Mouse (Mus musculus): ENCODE data around the gene Lat. TPM values are rescaled to one million over a fixed set of nuclear protein-coding genes. Genes with fewer than 3 reads are reported as not detected.
"Not testable (repeated sequence)": the region's sequence is repeated elsewhere in the genome, so short reads cannot be mapped to it uniquely, and the experiment has no call there.

Lat gene
- polyA plus RNA-seq (2015; fragmentation: Nextera tagmentation; extraction: Ambion mirVana): 0.51 and 2.0 TPM in 2 replicates

GRCm38 (mm10) chr7:126369393-126369792 lies at the start of gene Lat:
Gene Lat, minus strand, starts transcription at chr7:126369570.
- H3K4me1 ChIP-seq (ENCODE audit: control insufficient read depth, insufficient read depth, low read length): no peaks in the 10 kb centered on the region
- H3K9me3 ChIP-seq (replicated peaks; ENCODE audit: control insufficient read depth, low read length): no peaks in the 10 kb centered on the region
- H3K36me3 ChIP-seq (ENCODE audit: control insufficient read depth, insufficient read depth, low read length): no peaks in the 10 kb centered on the region
- H3K9ac ChIP-seq (ENCODE audit: low read length): no peak within 1 kb of the TSS
- ATAC-seq (ENCODE audit: insufficient read depth, low FRiP score): no peak
- no peak within 1 kb of the TSS for H3K4me3 ChIP-seq (replicated peaks; ENCODE audit: low read length)
- WGBS: 67% methylated on average over 13 of the region's 13 CpGs
- H3K27me3 ChIP-seq (ENCODE audit: control insufficient read depth, insufficient read depth, low read length): no peaks in the 10 kb centered on the region
- no peak within 1 kb of the TSS for H3K4me2 ChIP-seq (ENCODE audit: low read depth, low read length)
- H3K27ac ChIP-seq (ENCODE audit: low read length): no peak within 1 kb of the TSS

DNA sequence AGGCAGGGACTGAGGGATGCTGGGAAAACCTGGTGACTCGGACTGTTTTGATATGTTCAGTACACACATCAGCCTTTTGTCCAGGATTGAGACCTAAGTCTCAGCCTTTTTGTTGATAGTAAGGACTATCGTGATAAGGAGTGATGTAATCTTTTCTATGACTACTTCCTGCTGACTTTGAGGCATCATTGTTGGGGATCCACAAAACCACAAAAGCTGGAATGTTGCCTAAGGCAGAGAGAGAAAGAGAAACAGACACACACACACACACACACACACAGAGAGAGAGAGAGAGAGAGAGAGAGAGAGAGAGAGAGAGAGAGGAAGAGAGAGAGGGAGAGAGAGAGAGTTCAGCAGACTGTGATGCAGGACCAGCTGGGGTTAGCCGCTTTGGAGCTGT lies 49.1 kb upstream of the Lat start:
- Histone ChIP-seq H3K9ac (ENCODE audit: low read length) (no peak overlapping the region), H3K9me3 (replicated peaks; ENCODE audit: control insufficient read depth, low read length) (no peaks in the 10 kb centered on the region), H3K4me1 (ENCODE audit: control insufficient read depth, insufficient read depth, low read length) (no peaks in the 10 kb centered on the region), H3K27me3 (ENCODE audit: control insufficient read depth, insufficient read depth, low read length) (no peaks in the 10 kb centered on the region), H3K27ac (ENCODE audit: low read length) (no peak overlapping the region), H3K36me3 (ENCODE audit: control insufficient read depth, insufficient read depth, low read length) (no peaks in the 10 kb centered on the region), H3K4me2 (ENCODE audit: low read depth, low read length) (no peak overlapping the region), H3K4me3 (replicated peaks; ENCODE audit: low read length) (no peak overlapping the region)
- ATAC-seq (ENCODE audit: insufficient read depth, low FRiP score): no peak
- 38% methylated on average over 3 of the region's 3 CpGs for WGBS

- Histone ChIP-seq H3K9ac (ENCODE audit: low read length) (no peak overlapping the region), H3K36me3 (ENCODE audit: control insufficient read depth, insufficient read depth, low read length) (no peaks in the 10 kb centered on the region), H3K27ac (ENCODE audit: low read length) (no peak overlapping the region), H3K9me3 (replicated peaks; ENCODE audit: control insufficient read depth, low read length) (no peaks in the 10 kb centered on the region), H3K4me1 (ENCODE audit: control insufficient read depth, insufficient read depth, low read length) (no peaks in the 10 kb centered on the region), H3K4me3 (replicated peaks; ENCODE audit: low read length) (no peak overlapping the region), H3K27me3 (ENCODE audit: control insufficient read depth, insufficient read depth, low read length) (no peaks in the 10 kb centered on the region), H3K4me2 (ENCODE audit: low read depth, low read length) (no peak overlapping the region)
- ATAC-seq (ENCODE audit: insufficient read depth, low FRiP score): no peak
- WGBS: 89% methylated on average over 4 of the region's 4 CpGs
Measured at GRCm38 (mm10) chr7:126417606-126418005, 48.2 kb upstream of the Lat start.

- Histone ChIP-seq H3K4me1 (ENCODE audit: control insufficient read depth, insufficient read depth, low read length) (no peaks in the 10 kb centered on the region), H3K9me3 (replicated peaks; ENCODE audit: control insufficient read depth, low read length) (no peaks in the 10 kb centered on the region), H3K27me3 (ENCODE audit: control insufficient read depth, insufficient read depth, low read length) (no peaks in the 10 kb centered on the region), H3K27ac (ENCODE audit: low read length) (no peak overlapping the region), H3K36me3 (ENCODE audit: control insufficient read depth, insufficient read depth, low read length) (no peaks in the 10 kb centered on the region), H3K9ac (ENCODE audit: low read length) (no peak overlapping the region), H3K4me2 (ENCODE audit: low read depth, low read length) (no peak overlapping the region), H3K4me3 (replicated peaks; ENCODE audit: low read length) (no peak overlapping the region)
- ATAC-seq (ENCODE audit: insufficient read depth, low FRiP score): no peak
- 59% methylated on average over 8 of the region's 8 CpGs for WGBS
Measured at GRCm38 (mm10) chr7:126417045-126417444, 47.7 kb upstream of the Lat start.

GRCm38 (mm10) chr7:126416615-126417014 lies 47.2 kb upstream of the Lat start:
- 58% methylated on average over 2 of the region's 2 CpGs for WGBS
- Histone ChIP-seq H3K36me3 (ENCODE audit: control insufficient read depth, insufficient read depth, low read length) (no peaks in the 10 kb centered on the region), H3K27ac (ENCODE audit: low read length) (no peak overlapping the region), H3K4me3 (replicated peaks; ENCODE audit: low read length) (no peak overlapping the region), H3K9me3 (replicated peaks; ENCODE audit: control insufficient read depth, low read length) (no peaks in the 10 kb centered on the region), H3K4me2 (ENCODE audit: low read depth, low read length) (no peak overlapping the region), H3K9ac (ENCODE audit: low read length) (no peak overlapping the region), H3K27me3 (ENCODE audit: control insufficient read depth, insufficient read depth, low read length) (no peaks in the 10 kb centered on the region), H3K4me1 (ENCODE audit: control insufficient read depth, insufficient read depth, low read length) (no peaks in the 10 kb centered on the region)
- ATAC-seq (ENCODE audit: insufficient read depth, low FRiP score): no peak

DNA sequence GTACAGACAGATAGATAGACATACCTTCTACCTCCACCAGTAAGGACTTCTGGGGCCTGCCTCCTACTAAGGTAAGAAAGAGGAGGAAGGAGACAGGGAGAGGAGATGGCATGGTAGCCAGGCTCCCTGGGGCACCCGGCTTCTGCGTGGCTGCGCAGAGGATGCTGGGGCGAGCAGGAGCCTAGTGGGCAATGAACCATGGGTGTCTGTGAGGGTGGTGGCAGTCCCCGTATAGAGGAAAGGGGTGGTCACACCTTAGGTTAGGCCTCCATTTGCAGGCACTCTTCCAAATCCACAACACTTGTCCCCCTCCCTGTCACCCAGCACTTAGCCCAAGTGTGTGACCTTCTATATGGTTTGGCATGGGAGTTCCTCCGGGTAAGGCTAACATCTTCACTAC lies 45.4 kb upstream of the Lat start, which contains the start of gene Cd19:
TSS of gene Cd19 (minus strand) at position 165 of the 400 bp plus-strand sequence.
- H3K36me3 ChIP-seq (ENCODE audit: control insufficient read depth, insufficient read depth, low read length): no peaks in the 10 kb centered on the region
- H3K27me3 ChIP-seq (ENCODE audit: control insufficient read depth, insufficient read depth, low read length): no peaks in the 10 kb centered on the region
- H3K4me2 ChIP-seq (ENCODE audit: low read depth, low read length): no peak within 1 kb of the TSS
- H3K4me1 ChIP-seq (ENCODE audit: control insufficient read depth, insufficient read depth, low read length): no peaks in the 10 kb centered on the region
- no peak within 1 kb of the TSS for H3K4me3 ChIP-seq (replicated peaks; ENCODE audit: low read length)
- H3K9ac ChIP-seq (ENCODE audit: low read length): no peak within 1 kb of the TSS
- no peak for ATAC-seq (ENCODE audit: insufficient read depth, low FRiP score)
- no peak within 1 kb of the TSS for H3K27ac ChIP-seq (ENCODE audit: low read length)
- no peaks in the 10 kb centered on the region for H3K9me3 ChIP-seq (replicated peaks; ENCODE audit: control insufficient read depth, low read length)
- WGBS: 83% methylated on average over 6 of the region's 6 CpGs

GRCm38 (mm10) chr7:126411061-126411460 lies 41.7 kb upstream of the Lat start:
- no peak overlapping the region for H3K27ac ChIP-seq (ENCODE audit: low read length)
- H3K9me3 ChIP-seq (replicated peaks; ENCODE audit: control insufficient read depth, low read length): no peaks in the 10 kb centered on the region

DNA sequence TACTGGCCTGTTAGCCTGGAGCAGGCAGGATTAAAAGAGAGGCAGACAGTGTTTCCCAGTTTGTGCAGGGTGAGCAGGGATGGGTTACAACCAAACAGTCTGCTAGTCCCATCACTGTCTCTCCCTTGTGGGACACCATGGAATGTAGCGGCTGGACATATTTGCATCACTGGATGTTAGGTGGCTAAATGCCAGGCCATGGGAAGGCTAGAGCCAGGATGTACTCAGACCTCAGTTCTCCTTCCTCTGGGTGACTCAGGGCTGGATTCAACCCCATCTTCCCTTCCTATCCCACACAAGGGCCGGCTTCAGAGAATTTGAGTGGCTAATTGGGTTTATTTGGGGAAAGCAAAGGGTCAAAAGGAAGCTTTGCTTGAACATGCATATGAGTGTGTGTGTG lies 39.3 kb upstream of the Lat start:
- no peak overlapping the region for H3K4me2 ChIP-seq (ENCODE audit: low read depth, low read length)
- no peaks in the 10 kb centered on the region for H3K36me3 ChIP-seq (ENCODE audit: control insufficient read depth, insufficient read depth, low read length)
- no peaks in the 10 kb centered on the region for H3K9me3 ChIP-seq (replicated peaks; ENCODE audit: control insufficient read depth, low read length)
- H3K4me3 ChIP-seq (replicated peaks; ENCODE audit: low read length): no peak overlapping the region
- H3K27ac ChIP-seq (ENCODE audit: low read length): no peak overlapping the region
- no peak overlapping the region for H3K9ac ChIP-seq (ENCODE audit: low read length)
- WGBS: 71% methylated on average over 2 of the region's 2 CpGs
- H3K27me3 ChIP-seq (ENCODE audit: control insufficient read depth, insufficient read depth, low read length): no peaks in the 10 kb centered on the region
- no peaks in the 10 kb centered on the region for H3K4me1 ChIP-seq (ENCODE audit: control insufficient read depth, insufficient read depth, low read length)
- ATAC-seq (ENCODE audit: insufficient read depth, low FRiP score): no peak

More at GRCm38 (mm10) chr7:126411061-126411460, 41.7 kb upstream of the Lat start:
- no peaks in the 10 kb centered on the region for H3K4me1 ChIP-seq (ENCODE audit: control insufficient read depth, insufficient read depth, low read length)
- no peak for ATAC-seq (ENCODE audit: insufficient read depth, low FRiP score)
- no peaks in the 10 kb centered on the region for H3K27me3 ChIP-seq (ENCODE audit: control insufficient read depth, insufficient read depth, low read length)
- H3K4me2 ChIP-seq (ENCODE audit: low read depth, low read length): no peak overlapping the region
- no peaks in the 10 kb centered on the region for H3K36me3 ChIP-seq (ENCODE audit: control insufficient read depth, insufficient read depth, low read length)
- 86% methylated on average over 4 of the region's 4 CpGs for WGBS
- no peak overlapping the region for H3K4me3 ChIP-seq (replicated peaks; ENCODE audit: low read length)
- H3K9ac ChIP-seq (ENCODE audit: low read length): no peak overlapping the region

DNA sequence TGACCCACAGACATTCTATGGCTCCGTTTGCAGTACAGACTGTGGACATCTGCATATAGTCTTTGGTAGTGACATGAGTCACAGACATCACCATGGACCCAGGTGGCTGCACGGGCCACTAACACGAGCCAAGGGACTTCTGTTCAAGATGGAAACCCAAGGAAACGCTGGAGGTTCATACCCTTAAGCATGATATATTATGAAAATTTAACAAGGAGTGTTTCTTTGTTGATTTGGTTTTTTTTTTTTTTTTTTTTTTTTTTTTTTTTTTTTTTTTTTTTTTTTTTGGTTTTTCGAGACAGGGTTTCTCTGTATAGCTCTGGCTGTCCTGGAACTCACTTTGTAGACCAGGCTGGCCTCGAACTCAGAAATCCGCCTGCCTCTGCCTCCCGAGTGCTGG lies 33.1 kb upstream of the Lat start:
- not testable (repeated sequence) for H3K4me2 ChIP-seq (ENCODE audit: low read depth, low read length); H3K27ac ChIP-seq (ENCODE audit: low read length); H3K4me3 ChIP-seq (replicated peaks; ENCODE audit: low read length); H3K4me1 ChIP-seq (ENCODE audit: control insufficient read depth, insufficient read depth, low read length); H3K9me3 ChIP-seq (replicated peaks; ENCODE audit: control insufficient read depth, low read length); H3K36me3 ChIP-seq (ENCODE audit: control insufficient read depth, insufficient read depth, low read length); H3K9ac ChIP-seq (ENCODE audit: low read length); H3K27me3 ChIP-seq (ENCODE audit: control insufficient read depth, insufficient read depth, low read length); ATAC-seq (ENCODE audit: insufficient read depth, low FRiP score)
- 76% methylated on average over 7 of the region's 8 CpGs for WGBS

DNA sequence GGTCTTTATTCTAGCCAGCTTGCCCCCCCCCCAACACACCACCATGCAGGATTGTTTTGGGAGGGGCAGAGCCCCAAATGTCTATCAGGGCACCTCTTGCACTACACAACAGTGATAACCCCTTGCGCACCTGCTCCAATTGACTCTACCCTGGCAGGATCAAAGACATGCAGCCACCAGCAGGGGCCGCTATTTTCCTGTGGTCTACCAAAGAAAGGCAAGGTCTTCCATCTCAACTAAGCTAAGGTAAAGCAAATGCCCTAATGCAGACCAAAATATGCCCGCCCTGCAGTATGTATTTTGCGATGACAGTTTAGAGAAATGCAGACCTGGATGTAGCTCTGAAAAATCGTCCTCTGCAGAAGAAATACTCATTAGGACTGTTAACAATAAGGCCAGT lies 30.2 kb upstream of the Lat start:
- Histone ChIP-seq H3K9ac (ENCODE audit: low read length) (no peak overlapping the region), H3K4me3 (replicated peaks; ENCODE audit: low read length) (no peak overlapping the region), H3K9me3 (replicated peaks; ENCODE audit: control insufficient read depth, low read length) (no peaks in the 10 kb centered on the region), H3K4me2 (ENCODE audit: low read depth, low read length) (no peak overlapping the region), H3K4me1 (ENCODE audit: control insufficient read depth, insufficient read depth, low read length) (peaks cover 6% of the 10 kb centered on the region; the same call in 1 of the 2 replicates), H3K36me3 (ENCODE audit: control insufficient read depth, insufficient read depth, low read length) (no peaks in the 10 kb centered on the region), H3K27me3 (ENCODE audit: control insufficient read depth, insufficient read depth, low read length) (no peaks in the 10 kb centered on the region), H3K27ac (ENCODE audit: low read length) (no peak overlapping the region)
- WGBS: 9% methylated on average over 5 of the region's 5 CpGs
- ATAC-seq (ENCODE audit: insufficient read depth, low FRiP score): no peak
